Mouse (Mus musculus): ENCODE measurements around the gene Try5. TPM values are rescaled to one million over a fixed set of nuclear protein-coding genes. Genes with fewer than 3 reads are reported as not detected.

The Try5 gene
- 0.28 TPM in 1 of 2 replicates, not detected in the other for polyA plus RNA-seq (2012; ENCODE audit: low replicate concordance)

GRCm38 (mm10) chr6:41316741-41317140, at the start of gene Try5:
Gene Try5 (minus strand): TSS chr6:41316841.

DNA sequence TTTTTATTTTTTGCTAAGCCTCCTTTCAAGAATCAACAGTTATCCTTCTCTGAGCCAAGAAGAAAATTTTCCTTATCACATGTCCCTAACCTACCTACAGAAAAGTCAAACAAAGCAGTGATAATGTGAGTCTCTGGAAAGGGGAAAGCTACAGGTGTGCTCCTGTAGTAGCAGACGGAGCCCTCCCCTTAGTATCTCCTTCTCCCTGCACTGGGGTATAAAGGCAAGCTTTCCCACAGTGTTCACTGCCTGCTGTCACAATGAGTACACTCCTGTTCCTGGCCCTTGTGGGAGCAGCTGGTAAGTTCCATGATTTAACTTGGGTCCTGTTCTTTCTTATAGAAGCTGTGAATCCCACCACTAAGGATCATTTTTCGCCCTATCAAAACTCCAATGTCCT, 37.3 kb upstream of the Try5 start, which contains the start of gene Try10:
TSS of gene Try10 (plus strand) at position 174 of the 400 bp plus-strand sequence.

GRCm38 (mm10) chr6:41301969-41302368, 14.7 kb downstream of the Try5 start, which contains the start of gene Try4:
Gene Try4 (plus strand): TSS chr6:41302269.

Other genes starting within 250 kb of the Try5 start
- gene Try4, start 14.6 kb downstream of the Try5 start, polyA plus RNA-seq (2012; ENCODE audit: low replicate concordance): 0.51 TPM in 1 of 2 replicates, not detected in the other
- gene Try10, start 37.3 kb upstream of the Try5 start, polyA plus RNA-seq (2012; ENCODE audit: low replicate concordance): not detected in 2 replicates
- gene Prss3, start 60.8 kb upstream of the Try5 start, polyA plus RNA-seq (2012; ENCODE audit: low replicate concordance): not detected in 2 replicates
- gene Gm5771, start 75.5 kb upstream of the Try5 start, polyA plus RNA-seq (2012; ENCODE audit: low replicate concordance): not detected in 2 replicates
- not detected in 2 replicates for gene Gm10334, start 129.3 kb upstream of the Try5 start, polyA plus RNA-seq (2012; ENCODE audit: low replicate concordance)
- gene Prss1, start 142.1 kb upstream of the Try5 start, polyA plus RNA-seq (2012; ENCODE audit: low replicate concordance): not detected in 2 replicates
- 0.86 TPM in 1 of 2 replicates, not detected in the other for gene Prss2, start 204.9 kb upstream of the Try5 start, polyA plus RNA-seq (2012; ENCODE audit: low replicate concordance)

All from hematopoietic multipotent progenitor cell, adult 10-12 weeks (in vitro differentiated cells).